Mouse (Mus musculus) T-helper 17 cell (primary cell): ENCODE results near the gene Rag1.

ENCODE experiments used
- in situ Hi-C, 2 experiments: fragments of 300-600 bp; cut with MboI, MseI; formaldehyde crosslinking; loops; 1 replicate in 1 of 2; 2 replicates in 1 of 2; pipeline ENCODE4 v1.15.1; 2025; ENCODE audit warnings: high pct_unique_total_duplicates in 2 of 2

The Rag1 gene

DNA sequence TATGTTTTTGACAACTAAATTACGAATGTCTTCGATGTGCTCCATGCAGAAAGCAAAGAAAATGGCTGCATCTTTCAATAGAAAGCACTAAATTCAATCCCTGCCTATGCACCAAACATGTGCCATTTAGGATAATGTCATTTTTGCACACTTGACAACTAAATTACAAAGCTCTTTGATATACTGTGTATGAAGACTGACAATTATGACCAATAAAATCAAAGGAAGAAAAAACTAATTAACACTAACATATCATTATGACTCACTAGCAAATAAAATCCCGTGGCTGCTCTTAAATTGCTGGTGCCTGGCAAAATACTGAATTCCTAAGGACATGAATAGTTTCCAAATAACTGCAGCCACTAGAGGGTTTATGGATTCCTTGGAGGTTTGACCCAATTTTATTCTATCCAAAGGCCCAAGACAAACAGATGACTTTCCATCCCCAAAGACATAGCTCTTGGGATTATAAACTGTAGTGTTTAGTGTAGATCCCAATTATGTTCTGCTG, 9.4 kb downstream of the Rag1 start:
- in situ Hi-C loops: no loop called here

DNA sequence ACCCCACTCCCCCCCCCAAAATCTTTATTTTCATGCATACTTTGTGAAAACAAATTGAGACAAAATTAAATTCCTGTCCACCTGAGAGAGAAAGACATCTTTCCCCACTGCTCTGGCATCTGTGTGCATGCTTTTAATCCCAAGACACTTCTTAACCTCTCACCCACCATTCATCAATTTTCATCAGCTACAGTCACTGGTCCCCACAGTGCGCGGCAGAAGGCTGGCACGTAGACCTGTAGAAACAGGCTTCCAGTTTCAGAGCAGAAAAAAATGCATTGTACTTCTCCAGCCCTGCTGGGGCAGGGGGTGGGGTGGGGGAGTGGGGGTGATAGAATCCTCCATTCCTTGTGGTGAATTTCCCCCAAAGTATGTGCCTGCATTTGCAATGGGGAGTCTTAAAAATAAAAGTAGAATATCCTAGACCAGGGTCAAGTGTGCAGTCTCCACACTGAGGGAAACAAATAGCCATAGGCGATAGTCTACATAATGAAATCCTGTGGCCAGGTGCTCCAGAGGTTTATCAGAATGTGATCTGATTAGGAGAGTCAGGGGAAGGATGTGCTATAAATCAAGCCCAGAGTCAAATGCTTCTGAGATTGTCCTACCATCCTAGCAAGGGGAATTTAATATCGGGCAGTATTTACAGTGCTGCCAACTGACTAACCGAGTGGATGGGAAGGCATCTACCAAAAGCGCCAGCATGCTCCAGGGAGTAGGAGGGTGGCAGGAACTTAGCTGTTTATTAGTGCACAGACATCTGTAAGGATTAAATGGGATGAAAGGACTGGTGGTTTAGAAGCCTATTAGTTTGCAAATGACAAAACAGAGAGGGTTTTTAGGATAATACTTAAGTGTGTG, 10.1 kb downstream of the Rag1 start:
- in situ Hi-C loops: no loop called here

GRCm38 (mm10) chr2:101628297-101629236, 20.7 kb downstream of the Rag1 start:
- in situ Hi-C loops: no loop called here

DNA sequence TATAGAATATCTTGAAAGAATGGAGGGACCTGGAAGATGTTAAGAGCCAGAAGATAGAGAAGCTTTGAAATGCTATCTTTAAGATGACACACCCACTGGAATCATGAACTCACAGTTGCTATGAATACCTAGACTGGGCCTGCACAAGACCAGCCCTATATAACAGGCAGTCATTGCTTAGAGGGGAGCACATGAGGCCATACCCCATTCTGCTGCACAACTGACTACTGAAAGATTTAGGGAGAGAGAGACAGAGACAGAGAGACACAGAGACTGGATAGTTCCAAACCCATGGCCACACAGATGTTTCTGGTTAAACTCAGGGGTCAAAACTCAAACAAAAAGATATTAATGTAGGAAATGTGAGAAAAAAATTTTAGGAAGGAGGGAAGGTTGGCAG, 22.1 kb downstream of the Rag1 start:
- in situ Hi-C loops: no loop called here

DNA sequence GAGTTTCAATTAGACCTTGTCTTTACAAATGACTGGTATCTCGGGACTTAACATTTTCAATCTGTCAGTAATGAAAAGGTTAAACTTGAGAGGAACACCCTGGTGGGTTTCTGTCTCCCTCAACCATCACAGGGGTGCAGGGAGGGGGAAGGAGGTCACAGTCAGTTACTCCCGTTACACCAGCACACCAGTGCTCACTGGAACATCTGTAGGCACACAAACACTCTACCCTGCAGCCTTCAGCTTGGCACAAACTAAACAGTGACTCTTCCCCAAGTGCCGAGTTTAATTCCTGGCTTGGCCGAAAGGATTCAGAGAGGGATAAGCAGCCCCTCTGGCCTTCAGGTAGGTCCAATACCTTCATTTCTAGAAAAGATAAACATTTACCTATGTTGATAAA, 24.8 kb downstream of the Rag1 start, which contains the start of gene Rag2:
TSS of gene Rag2 (plus strand) at position 193 of the 400 bp plus-strand sequence.
- in situ Hi-C loops: no loop called here

DNA sequence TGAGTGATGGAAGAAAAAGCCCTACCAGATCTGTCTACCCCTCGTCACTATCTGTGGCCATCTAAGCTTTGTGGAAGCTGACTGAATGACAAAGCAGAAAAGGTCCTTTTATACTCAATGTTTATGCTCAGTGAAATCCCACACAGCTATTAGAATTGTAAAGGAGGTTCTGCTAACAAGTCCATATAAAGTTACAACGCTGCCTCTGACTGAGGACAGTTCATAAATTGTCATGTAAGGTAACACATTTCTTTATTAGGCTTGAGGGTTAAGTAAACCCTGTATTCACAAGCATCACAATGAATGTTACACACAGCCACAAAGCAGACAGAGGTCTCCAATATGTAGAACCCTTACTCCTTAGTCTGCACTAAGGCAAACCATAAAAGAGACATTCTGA, 25.3 kb downstream of the Rag1 start:
- in situ Hi-C loops: no loop called here

- in situ Hi-C loops: no loop called here
These were observed 26.3 kb downstream of the Rag1 start for GRCm38 (mm10) chr2:101623042-101623441.

- in situ Hi-C loops: no loop called here
These were observed 27.7 kb downstream of the Rag1 start for GRCm38 (mm10) chr2:101621611-101622010.

GRCm38 (mm10) chr2:101620899-101621298, 28.4 kb downstream of the Rag1 start:
- in situ Hi-C loops: no loop called here

DNA sequence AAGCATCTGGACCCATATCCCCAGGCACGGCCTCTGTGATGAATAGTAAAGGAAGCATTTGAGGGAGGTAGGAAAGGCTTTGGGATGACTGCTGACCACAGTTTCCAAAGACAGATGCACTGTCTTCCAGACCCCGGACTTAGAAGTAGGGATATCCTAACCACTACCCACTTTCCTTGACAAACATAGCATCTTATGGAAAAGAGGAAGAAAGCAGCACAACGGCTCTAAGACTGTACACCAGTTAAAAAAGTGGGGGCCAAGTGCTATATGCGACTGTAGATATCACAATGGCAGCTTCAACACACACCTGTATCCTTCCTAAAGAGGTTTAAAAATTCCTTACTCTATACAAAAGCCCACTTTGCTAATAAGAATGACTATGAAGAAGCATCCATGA, 30.9 kb downstream of the Rag1 start:
- in situ Hi-C loops: no loop called here

- in situ Hi-C loops: no loop called here
These were observed 33.6 kb downstream of the Rag1 start for GRCm38 (mm10) chr2:101615464-101616305.

- in situ Hi-C loops: no loop called here
These were observed 38.4 kb downstream of the Rag1 start for GRCm38 (mm10) chr2:101610861-101611260.

DNA sequence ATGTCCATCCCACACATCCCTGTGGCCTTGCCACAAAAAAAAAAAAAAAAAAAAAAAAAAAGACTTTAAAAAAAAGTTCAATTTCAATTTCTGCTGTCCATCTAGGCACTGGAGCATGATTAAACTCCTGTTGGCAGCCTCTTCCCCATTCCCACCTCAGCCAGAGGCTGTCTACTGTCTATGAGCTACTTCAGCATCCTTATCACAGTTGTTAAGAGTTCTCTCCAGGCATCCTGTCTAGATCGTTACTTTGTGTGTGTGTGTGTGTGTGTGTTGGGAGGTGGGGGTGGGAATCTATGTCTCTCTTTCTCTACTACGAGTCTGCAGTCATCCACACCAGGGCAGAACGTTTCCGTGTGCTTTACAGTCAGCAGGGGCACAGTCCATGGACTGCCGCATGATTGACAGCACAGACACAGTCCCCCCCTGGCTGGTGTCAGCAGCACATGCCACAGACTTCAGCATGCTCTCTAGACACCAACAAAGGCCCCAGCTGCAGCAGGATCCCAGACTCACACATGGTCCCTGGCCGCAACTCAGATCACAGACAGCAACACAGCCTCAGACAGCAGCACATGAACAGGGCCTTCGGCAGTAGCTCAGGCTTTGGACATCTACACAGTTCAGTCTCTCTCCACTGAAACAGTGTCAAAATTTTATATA, 40.9 kb downstream of the Rag1 start:
- in situ Hi-C loops: no loop called here

- in situ Hi-C loops: loop anchor here in 1 of 2 experiments (5.0 kb wide), 1 partner anchor 59 kb away; no protein-coding TSS in a partner anchor
These were observed 46.2 kb downstream of the Rag1 start for GRCm38 (mm10) chr2:101603099-101603498.

DNA sequence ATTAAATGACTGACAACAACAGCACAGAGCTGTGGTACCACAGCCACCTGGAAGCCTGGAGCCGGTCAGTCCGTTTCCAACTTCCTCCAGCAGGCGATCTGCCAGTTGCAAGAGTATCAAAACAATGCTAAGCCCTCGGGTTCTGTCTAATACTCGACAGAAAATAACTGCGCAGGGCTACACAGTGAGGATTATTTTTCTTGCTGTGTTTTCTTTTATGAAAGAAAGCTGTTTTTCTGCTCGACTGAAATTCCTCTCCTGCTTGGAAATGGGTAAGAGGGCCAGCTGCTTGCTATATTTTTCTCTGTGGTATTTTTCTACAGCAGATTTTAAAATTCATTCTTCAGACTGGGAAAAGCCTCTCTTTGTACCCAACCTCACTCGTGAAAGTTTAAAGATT, 48.6 kb downstream of the Rag1 start:
- in situ Hi-C loops: loop anchor here in 1 of 2 experiments (5.0 kb wide), 1 partner anchor 62 kb away; no protein-coding TSS in a partner anchor

- in situ Hi-C loops: no loop called here
These were observed 50.8 kb downstream of the Rag1 start for GRCm38 (mm10) chr2:101598190-101599181.

DNA sequence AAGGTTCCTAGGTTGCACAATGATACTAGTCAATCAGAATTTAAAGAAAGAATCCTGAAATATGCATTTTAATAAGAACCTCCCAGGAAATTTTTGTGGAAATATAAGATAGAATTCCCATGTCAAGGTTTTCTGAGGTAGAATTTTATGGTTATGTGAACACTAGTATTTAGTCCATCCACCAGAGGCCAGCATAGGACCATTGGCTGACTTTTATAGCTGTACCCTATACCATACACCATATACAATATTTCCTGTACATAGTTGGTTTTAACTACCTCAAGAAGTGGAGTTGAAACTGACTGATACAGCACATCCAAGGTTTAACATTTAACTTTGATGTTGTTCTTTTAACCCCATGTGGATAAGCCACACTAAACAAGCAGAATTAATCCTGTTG, 52.1 kb downstream of the Rag1 start:
- in situ Hi-C loops: no loop called here

GRCm38 (mm10) chr2:101594681-101595080, 54.6 kb downstream of the Rag1 start:
- in situ Hi-C loops: no loop called here

GRCm38 (mm10) chr2:101592886-101593285, 56.4 kb downstream of the Rag1 start:
- in situ Hi-C loops: no loop called here
